Mouse (Mus musculus): ENCODE data around the gene Lhfpl2.

DNA sequence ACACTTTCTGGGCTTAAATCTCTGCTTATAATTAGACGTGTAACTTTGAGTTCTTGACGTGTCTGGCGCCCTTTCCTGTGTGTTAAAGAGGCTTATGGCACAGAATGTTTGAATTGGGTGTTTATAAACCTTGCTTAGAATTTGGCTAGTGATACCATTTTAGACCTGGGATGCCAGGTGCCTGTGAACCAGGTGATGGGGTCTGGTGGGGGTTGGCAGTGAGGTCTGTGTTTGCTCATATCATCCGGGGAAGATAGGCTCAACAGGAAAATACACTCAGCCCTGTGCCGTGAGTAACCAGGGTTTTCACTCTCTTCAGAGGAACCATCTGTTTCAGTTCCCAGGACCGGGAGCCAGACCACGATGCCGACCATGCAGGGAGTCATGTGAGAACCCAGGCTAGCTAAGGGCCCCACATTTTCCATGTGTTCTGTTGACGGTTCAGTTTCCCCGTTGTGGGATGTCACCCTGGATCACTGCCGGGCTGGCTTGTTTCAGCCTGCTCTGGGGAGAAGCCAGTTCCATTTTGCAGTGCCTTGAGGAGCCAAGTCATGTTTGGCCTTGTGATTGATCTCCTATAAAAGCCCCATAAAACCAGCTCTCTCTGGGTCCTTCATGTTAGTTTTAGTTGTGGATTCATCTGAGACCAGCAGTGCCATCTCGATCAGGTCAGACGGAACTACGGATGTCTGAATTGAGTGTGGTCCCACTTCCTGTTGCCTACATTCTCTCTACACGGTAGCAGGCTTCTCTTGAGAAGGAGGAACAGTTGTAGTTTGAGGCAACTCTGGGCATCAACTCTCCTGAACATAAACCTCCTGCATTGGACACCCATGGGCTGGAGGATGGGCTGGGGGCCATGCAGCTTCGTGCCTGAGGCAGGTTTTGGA lies 65.4 kb downstream of the Lhfpl2 start:
- TF ChIP-seq CTCF (IDR thresholded peaks at IDR 0.05; ENCODE audit: insufficient read depth, low read depth, low read length) (no peak), POLR2A (IDR thresholded peaks at IDR 0.05; ENCODE audit: insufficient read depth, low read depth, low read length) (no peak)
